Mouse (Mus musculus) lung, embryonic 15.5 days (tissue): ENCODE measurements around the gene Dop1b. TPM values are rescaled to one million over a fixed set of nuclear protein-coding genes. Genes with fewer than 3 reads are reported as not detected.
A peak's percentile ranks its signal among the peaks of the same experiment; 100 is the strongest.

Experiments used
- ATAC-seq: fragments of 200-750 bp; cut with Nextera tagmentation; 2 replicates; pipeline ENCODE4 v1.8.0; 2017; ENCODE audit warnings: moderate number of reproducible peaks, borderline replicate concordance; ENCODE audit not compliant: low FRiP score, low TSS enrichment; ENCODE audit errors: extremely low read depth
- H3K27ac ChIP-seq: fragments of 300-500 bp; sonication (generic); 2 replicates; pipeline ENCODE4 v1.5.1; 2015; ENCODE audit warnings: moderate library complexity, mild to moderate bottlenecking, inconsistent platforms
- H3K27me3 ChIP-seq: fragments of 300-500 bp; sonication (generic); 2 replicates; pipeline ENCODE4 v1.6.1; 2015; ENCODE audit warnings: inconsistent platforms
- H3K36me3 ChIP-seq: fragments of 300-500 bp; sonication (generic); 2 replicates; pipeline ENCODE4 v1.6.1; 2015; ENCODE audit warnings: inconsistent platforms
- H3K4me1 ChIP-seq: fragments of 300-500 bp; sonication (generic); 2 replicates; pipeline ENCODE4 v1.6.1; 2015; ENCODE audit warnings: inconsistent platforms
- H3K4me2 ChIP-seq: fragments of 300-500 bp; sonication (generic); 2 replicates; pipeline ENCODE4 v1.6.1; 2015; ENCODE audit warnings: inconsistent platforms, mild to moderate bottlenecking, moderate library complexity
- H3K4me3 ChIP-seq: fragments of 300-500 bp; sonication (generic); 2 replicates; pipeline ENCODE4 v1.5.1; 2015; ENCODE audit warnings: mild to moderate bottlenecking, inconsistent platforms
- H3K9ac ChIP-seq: fragments of 300-500 bp; sonication (generic); 2 replicates; pipeline ENCODE4 v1.6.1; 2015; ENCODE audit warnings: inconsistent platforms
- H3K9me3 ChIP-seq: fragments of 300-500 bp; sonication (generic); 2 replicates; pipeline ENCODE4 v1.6.1; 2016; ENCODE audit warnings: inconsistent platforms
- WGBS: fragments of 180-500 bp; shearing (Covaris S2); methylation state at CpG from one replicate; pipeline ENCODE4 v1.1.7; 2015; 5-methylcytosine and 5-hydroxymethylcytosine counted together
- polyA plus RNA-seq: library from polyadenylated mRNA; unstranded; fragments of >200 nt; fragmentation: Nextera tagmentation; extraction: Ambion mirVana; gene quantifications from 2 replicates; pipeline ENCODE4 v1.2.1, GENCODE M21; 2015

The Dop1b gene
- polyA plus RNA-seq, 1 experiment from 2014 or later, result 16.7 TPM

DNA sequence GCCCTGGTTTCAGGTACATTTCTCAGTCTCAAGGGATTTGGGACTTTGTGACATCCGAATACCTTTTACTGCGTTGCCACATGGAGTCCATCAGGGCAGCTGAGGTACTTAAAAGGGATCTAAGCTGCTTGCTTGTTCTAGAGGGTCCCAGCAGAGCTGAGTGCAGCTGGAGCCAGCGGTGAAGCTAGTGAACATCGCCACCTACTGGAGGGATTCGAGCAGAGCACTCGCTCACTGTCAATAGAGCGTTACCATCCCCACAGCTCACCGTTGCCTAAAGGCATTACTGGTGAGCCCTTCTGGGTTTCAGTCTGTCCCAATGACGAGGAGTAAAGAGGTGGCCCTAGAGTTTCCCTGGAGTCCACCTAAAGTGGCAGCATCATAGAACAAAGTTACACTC is 74.1 kb downstream of the Dop1b start:
- Histone ChIP-seq H3K27me3 (no peaks in the 10 kb centered on the region), H3K4me2 (no peak overlapping the region), H3K27ac (no peak overlapping the region), H3K4me3 (no peak overlapping the region), H3K9ac (no peak overlapping the region), H3K36me3 (peaks cover 7% of the 10 kb centered on the region; the same call in 1 of the 2 replicates), H3K9me3 (no peaks in the 10 kb centered on the region), H3K4me1 (peaks cover 6% of the 10 kb centered on the region; the same call in 1 of the 2 replicates)
- 3% methylated on average over 9 of the region's 9 CpGs for WGBS
- ATAC-seq, result peak; percentile 78; the same call in 1 of the 2 replicates

DNA sequence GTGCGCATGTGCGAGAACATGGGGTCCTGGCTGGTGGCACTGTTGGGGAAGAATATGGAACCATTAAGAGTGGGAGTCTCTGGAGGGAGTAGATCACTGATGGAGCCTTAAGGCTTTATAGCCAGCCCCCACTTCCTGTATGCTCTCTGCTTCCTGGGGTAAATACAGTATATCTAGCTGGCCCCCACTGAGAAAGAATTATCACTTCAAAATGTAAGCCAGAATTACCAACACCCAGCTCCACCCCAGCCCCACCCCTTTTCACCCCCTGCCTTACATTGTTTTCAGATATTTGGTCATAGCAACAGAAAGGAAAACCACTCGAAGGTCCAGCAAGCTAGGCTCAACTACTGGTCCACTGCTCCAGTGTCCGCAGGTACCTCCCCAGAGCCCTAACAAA is 76.7 kb downstream of the Dop1b start:
- no peaks in the 10 kb centered on the region for H3K27me3 ChIP-seq
- no peaks in the 10 kb centered on the region for H3K9me3 ChIP-seq
- no peak for ATAC-seq
- H3K4me2 ChIP-seq, result no peak overlapping the region
- WGBS, result 82% methylated on average over 4 of the region's 4 CpGs
- no peak overlapping the region for H3K4me3 ChIP-seq
- H3K9ac ChIP-seq, result no peak overlapping the region
- H3K36me3 ChIP-seq, result peaks cover 7% of the 10 kb centered on the region; the same call in 1 of the 2 replicates
- H3K4me1 ChIP-seq, result no peaks in the 10 kb centered on the region
- H3K27ac ChIP-seq, result no peak overlapping the region

DNA sequence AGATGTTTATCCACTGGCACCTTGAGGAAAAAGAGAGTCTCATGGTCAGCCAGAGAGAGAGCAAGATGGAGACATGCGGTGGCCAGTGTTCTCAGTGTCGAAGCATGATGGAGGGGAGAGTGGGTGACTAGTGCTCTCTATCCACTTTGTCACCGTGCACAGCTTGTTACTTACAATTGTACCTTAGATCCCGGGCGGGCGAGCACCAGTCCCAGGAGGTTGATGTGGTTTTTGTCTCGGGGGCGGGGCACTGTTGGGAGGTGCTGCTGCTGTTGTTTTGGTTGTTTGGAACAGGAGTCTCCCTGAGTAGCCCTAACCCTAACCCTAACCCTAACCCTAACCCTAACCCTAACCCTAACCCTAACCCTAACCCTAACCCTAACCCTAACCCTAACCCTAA is 77.2 kb downstream of the Dop1b start:
- Histone ChIP-seq H3K9me3 (no peaks in the 10 kb centered on the region), H3K4me2 (no peak overlapping the region), H3K9ac (no peak overlapping the region), H3K4me1 (no peaks in the 10 kb centered on the region), H3K27ac (no peak overlapping the region), H3K27me3 (no peaks in the 10 kb centered on the region), H3K4me3 (no peak overlapping the region), H3K36me3 (peaks cover 4% of the 10 kb centered on the region; the same call in 1 of the 2 replicates)
- no peak for ATAC-seq
- 92% methylated on average over 8 of the region's 8 CpGs for WGBS

DNA sequence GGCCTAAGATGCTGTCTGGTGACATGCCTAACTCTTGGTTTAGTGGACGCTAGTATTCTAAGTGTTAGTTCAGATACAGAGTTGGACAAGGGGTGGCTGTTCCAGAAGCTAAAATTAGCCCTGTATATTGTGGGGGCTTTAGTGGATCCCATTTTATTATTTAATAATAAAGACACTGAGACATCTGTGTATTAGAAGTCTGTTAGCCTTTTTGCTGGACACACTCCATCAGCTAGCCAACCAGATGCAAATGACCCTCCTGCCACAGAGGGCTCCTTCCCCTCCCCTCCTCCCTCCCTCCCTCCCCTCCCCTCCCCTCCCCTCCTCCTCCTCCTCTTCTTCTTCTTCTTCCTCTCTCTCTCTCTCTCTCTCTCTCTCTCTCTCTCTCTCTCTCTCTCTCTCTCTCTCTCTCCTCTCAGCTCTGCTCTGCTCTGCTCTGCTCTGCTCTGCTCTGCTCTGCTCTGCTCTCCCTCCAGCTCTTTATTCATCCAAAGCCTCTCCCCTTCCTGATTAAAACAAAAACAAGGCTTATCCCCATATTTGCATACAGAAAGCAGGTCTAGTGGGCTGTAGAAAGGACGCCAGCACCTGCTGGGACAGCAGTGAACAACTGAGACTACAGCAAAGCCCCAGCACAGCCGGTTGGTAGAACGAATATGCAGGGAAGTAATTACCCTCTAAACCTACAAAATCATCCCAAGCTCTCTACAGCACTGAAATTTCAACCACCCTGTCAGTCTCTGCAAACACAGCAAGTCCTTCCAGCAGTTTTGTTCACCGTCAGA is 78.5 kb downstream of the Dop1b start:
- Histone ChIP-seq H3K27ac (no peak overlapping the region), H3K4me3 (no peak overlapping the region), H3K9me3 (no peaks in the 10 kb centered on the region), H3K27me3 (no peaks in the 10 kb centered on the region), H3K4me1 (no peaks in the 10 kb centered on the region), H3K36me3 (no peaks in the 10 kb centered on the region), H3K9ac (no peak overlapping the region), H3K4me2 (no peak overlapping the region)
- 42% methylated on average over 5 of the region's 5 CpGs for WGBS
- ATAC-seq, result no peak

DNA sequence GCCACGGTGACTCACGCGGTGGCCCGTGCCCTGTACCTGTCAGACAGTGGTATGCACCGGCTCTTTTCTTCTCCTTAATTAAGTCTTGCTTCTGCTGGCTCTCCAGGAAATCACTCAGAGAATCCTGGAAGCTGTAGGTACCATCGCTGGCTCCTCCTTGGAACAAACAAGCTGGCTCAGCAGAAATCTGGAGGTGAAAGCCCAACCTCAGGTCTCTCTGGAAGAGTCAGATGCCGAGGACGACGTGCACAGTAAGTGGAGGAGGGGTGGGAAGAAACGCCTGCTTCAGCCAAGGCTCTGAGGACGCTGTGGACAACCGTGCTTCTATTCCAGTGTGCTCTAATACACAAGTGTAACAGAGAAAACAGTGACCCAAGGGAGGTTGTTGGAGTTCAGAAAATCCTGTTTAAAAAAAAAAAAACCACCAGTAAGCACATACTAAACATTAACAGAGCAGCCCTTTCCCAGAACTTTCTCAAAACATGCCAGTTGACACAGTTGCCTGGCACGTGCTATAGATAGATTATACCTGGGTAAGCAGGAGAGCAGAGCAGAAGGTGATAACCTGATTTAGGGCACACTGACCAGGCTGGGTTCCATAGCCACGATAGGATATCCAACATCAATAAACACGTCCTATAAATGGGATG is 81.4 kb downstream of the Dop1b start:
- H3K9me3 ChIP-seq, result no peaks in the 10 kb centered on the region
- H3K4me3 ChIP-seq, result no peak overlapping the region
- H3K4me1 ChIP-seq, result peaks cover 17% of the 10 kb centered on the region
- no peak overlapping the region for H3K4me2 ChIP-seq
- 46% methylated on average over 15 of the region's 15 CpGs for WGBS
- no peak overlapping the region for H3K9ac ChIP-seq
- H3K36me3 ChIP-seq, result no peaks in the 10 kb centered on the region
- ATAC-seq, result no peak
- no peaks in the 10 kb centered on the region for H3K27me3 ChIP-seq
- H3K27ac ChIP-seq, result no peak overlapping the region

DNA sequence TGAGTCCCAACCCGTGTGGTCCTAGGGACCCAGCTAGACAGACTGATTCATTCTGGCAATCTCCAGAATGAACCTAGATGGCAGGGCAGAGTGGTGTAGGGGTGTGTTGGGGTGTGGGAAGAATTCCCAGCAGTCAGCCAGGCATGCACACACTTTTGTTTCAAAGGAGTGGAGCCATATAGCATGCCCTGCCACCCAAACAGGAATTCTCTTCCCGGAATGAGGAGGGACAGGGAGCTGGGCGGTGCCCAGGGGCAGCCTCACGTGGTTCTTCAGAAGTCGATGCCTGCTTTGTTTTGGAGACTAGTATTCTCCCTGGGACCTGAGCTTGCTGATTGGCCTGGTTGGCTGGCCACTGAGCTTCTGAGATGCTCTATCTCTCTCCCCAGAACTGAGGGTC is 83.1 kb downstream of the Dop1b start:
- ATAC-seq, result no peak
- Histone ChIP-seq H3K36me3 (no peaks in the 10 kb centered on the region), H3K4me2 (no peak overlapping the region), H3K9ac (no peak overlapping the region), H3K27ac (no peak overlapping the region), H3K27me3 (no peaks in the 10 kb centered on the region), H3K9me3 (no peaks in the 10 kb centered on the region), H3K4me1 (peaks cover 21% of the 10 kb centered on the region), H3K4me3 (no peak overlapping the region)
- 84% methylated on average over 5 of the region's 5 CpGs for WGBS

DNA sequence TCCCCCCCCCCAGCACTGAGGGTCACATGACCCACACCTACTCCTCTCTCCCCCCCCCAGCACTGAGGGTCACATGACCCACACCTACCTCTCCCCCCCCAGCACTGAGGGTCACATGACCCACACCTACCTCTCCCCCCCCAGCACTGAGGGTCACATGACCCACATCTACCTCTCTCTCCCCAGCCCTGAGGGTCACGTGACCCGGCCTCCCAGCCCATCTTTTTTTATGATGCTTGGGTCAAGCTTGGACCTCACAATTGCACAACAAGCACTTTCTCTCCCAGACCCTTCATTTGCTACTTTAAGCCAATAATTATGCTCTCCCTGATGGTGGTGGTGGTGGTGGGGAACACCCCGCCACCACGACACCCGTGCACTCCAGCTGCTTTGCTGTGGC is 83.7 kb downstream of the Dop1b start:
- Histone ChIP-seq H3K4me2 (no peak overlapping the region), H3K9ac (no peak overlapping the region), H3K4me1 (peaks cover 21% of the 10 kb centered on the region), H3K27ac (no peak overlapping the region), H3K4me3 (no peak overlapping the region), H3K9me3 (no peaks in the 10 kb centered on the region), H3K36me3 (no peaks in the 10 kb centered on the region), H3K27me3 (no peaks in the 10 kb centered on the region)
- WGBS, result 91% methylated on average over 5 of the region's 5 CpGs
- no peak for ATAC-seq

DNA sequence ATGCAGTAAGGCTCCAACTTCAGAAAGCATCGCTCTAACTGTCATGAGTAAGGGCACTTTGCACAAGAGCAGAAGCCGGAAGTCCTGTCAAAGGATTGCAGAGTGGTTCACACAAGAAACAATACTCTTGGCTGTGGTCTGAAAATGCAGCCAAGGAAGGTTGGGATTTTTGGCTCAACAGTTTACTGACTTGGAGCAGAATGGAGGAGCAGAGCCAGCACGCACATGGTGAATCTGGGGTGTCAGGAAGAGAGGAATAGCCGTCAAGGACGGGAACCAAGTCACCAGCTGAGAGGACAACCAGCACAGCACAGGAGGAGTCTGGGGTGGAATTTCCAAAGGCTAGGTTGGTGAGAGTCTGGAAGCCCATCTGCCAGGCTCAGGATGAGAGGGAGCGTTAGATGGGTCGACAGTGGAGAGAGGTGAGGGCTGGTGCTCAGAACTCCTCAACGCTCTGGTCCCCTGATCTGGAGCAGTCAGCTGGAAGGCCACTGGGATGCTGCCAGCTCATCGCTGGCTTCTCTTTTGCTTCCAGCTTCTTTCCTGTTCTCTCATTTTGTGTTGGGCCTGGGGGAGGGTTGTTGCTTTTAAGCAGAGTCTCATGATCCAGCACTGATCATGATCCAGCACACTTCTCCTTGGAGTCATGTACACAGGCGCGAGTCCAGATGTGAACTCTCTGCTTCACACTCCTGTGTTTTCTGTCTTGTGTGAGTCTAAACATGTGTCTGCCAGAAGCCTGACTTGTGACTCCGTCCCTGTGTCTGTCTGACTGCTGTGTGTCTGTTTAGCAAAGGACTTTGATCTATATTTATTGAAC is 85.5 kb downstream of the Dop1b start:
- H3K9ac ChIP-seq, result no peak overlapping the region
- H3K4me3 ChIP-seq, result no peak overlapping the region
- 0 out of 2 replicates have a peak overlapping the region, but pooled peaks have one; percentile 9 for H3K4me2 ChIP-seq
- H3K27me3 ChIP-seq, result no peaks in the 10 kb centered on the region
- no peaks in the 10 kb centered on the region for H3K36me3 ChIP-seq
- WGBS, result 51% methylated on average over 12 of the region's 12 CpGs
- ATAC-seq, result peak; percentile 82
- no peaks in the 10 kb centered on the region for H3K9me3 ChIP-seq
- peaks cover 21% of the 10 kb centered on the region for H3K4me1 ChIP-seq
- H3K27ac ChIP-seq, result peak overlapping the region; percentile 79

DNA sequence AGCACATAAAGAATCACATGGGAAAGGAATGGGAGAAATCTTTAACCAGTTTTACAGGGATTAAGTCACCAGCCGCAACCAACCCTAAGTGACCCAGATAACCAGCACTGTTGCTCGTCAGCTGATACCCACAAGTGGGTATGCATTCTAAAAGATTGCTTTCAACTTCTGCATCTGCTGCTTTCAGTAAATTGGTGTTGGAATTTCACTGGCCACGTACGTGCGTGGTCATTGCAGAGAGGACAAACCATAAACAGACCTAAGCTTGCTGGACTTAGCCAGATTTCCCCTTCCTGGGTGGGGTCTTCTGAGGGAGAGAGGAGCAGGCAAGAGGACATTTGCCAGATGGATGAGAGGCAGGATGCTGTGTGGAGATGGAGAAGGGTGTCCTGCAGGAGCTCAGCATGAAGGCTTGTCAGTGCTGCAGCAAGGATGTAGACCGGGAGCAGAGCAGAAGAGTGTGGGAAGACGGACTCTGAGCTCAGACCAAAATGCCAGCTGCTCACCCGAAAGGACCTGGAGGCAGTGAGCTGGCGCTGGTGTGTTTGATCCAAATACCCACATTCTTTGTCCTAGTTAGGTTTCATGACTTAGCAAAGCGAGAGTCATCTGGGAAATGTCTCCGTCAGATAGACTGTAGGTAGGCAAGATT is 86.3 kb downstream of the Dop1b start:
- no peak overlapping the region for H3K9ac ChIP-seq
- peaks cover 21% of the 10 kb centered on the region for H3K4me1 ChIP-seq
- no peak overlapping the region for H3K4me3 ChIP-seq
- no peaks in the 10 kb centered on the region for H3K36me3 ChIP-seq
- H3K27me3 ChIP-seq, result no peaks in the 10 kb centered on the region
- ATAC-seq, result peak; percentile 33; the same call in 1 of the 2 replicates
- no peak overlapping the region for H3K4me2 ChIP-seq
- 58% methylated on average over 11 of the region's 11 CpGs for WGBS
- H3K9me3 ChIP-seq, result no peaks in the 10 kb centered on the region
- peak overlapping the region; percentile 79 for H3K27ac ChIP-seq

DNA sequence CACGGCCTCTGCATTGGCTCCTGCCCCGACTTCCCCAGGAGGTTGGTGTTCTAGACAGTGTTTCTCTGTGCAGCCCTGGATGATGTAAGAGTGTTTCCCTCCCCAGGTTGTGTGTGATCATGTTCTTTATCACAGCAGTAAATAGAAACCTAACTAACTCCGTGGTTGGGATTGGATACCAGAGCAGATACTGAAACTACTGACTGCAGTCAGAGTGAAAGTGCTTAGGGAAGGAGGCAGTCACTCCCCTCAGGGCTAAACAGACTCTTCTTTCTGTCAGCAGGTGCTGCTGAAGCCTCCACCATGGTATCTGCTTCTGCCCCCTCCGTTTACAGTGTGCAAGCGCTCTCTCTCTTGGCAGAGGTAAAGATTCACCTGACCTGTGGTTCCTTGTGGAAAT is 86.9 kb downstream of the Dop1b start:
- 66% methylated on average over 5 of the region's 5 CpGs for WGBS
- no peaks in the 10 kb centered on the region for H3K27me3 ChIP-seq
- no peak for ATAC-seq
- H3K9ac ChIP-seq, result no peak overlapping the region
- no peaks in the 10 kb centered on the region for H3K36me3 ChIP-seq
- peaks cover 21% of the 10 kb centered on the region for H3K4me1 ChIP-seq
- H3K27ac ChIP-seq, result no peak overlapping the region
- no peaks in the 10 kb centered on the region for H3K9me3 ChIP-seq
- H3K4me3 ChIP-seq, result no peak overlapping the region
- no peak overlapping the region for H3K4me2 ChIP-seq

DNA sequence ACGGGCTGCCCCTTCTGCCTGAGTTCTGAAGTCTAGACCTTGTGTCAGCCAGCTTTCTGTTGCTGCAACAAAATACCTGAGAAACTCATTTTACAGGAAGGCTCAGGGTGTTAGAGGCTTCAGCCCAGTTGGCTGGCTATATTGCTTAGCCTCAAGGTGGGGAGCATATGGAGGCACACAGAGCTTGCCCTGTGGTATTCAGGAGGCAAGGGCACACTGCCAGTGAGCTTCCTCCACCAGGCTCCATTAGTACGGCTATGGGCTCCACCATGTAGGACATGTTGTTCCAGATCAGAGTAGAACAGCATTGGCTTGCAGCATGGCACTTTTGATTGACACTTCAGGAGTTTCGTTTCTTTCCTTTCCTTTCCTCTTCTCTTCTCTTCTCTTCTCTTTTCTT is 87.4 kb downstream of the Dop1b start:
- 79% methylated on average over 3 of the region's 3 CpGs for WGBS
- Histone ChIP-seq H3K4me1 (peaks cover 21% of the 10 kb centered on the region), H3K36me3 (no peaks in the 10 kb centered on the region), H3K9me3 (no peaks in the 10 kb centered on the region), H3K4me2 (no peak overlapping the region), H3K4me3 (no peak overlapping the region), H3K27me3 (no peaks in the 10 kb centered on the region), H3K27ac (no peak overlapping the region), H3K9ac (no peak overlapping the region)
- no peak for ATAC-seq
